Mouse (Mus musculus): Measurements from ENCODE around the gene 2210408I21Rik.

DNA sequence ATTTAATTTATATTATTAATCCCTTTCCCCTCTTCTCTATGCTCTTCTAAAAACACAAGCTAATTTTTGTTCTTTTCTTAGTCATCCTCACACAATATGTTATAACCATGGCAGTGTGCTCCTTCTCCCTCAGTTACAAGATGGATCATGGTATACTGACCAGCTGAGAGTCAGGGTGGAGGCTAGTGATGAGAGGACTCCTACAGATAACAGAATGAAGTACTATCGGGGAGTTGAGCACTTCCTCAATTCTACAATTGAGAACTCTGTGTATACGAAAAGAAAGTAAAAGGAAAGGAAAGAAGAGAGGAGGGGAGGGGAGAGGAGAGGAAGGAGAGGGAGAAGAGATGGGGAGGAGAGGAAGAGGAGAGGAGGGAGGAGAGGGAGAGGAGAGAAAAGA is 206.8 kb downstream of the 2210408I21Rik start:
- TF ChIP-seq POLR2A (IDR thresholded peaks at IDR 0.05; ENCODE audit: low read depth, low read length) (no peak), CTCF (conservative IDR thresholded peaks at IDR 0.05; ENCODE audit: insufficient read depth, insufficient read length, low read depth, low read length) (no peak)
